Mouse (Mus musculus) liver, embryonic 11.5 days (tissue): ENCODE data around the gene Olfr424. TPM values are rescaled to one million over a fixed set of nuclear protein-coding genes. Genes with fewer than 3 reads are reported as not detected.

Experiments used
- ATAC-seq: fragments of 200-750 bp; cut with Nextera tagmentation; replicated peaks from 2 replicates; pipeline ENCODE4 v1.8.0; 2017; ENCODE audit warnings: moderate number of reproducible peaks, mild to moderate bottlenecking, moderate TSS enrichment, moderate library complexity; ENCODE audit not compliant: low FRiP score
- DNase-seq: peaks from one replicate; pipeline ENCODE4 v3.0.0-alpha.2; 2017; ENCODE audit warnings: low spot score
- H3K27ac ChIP-seq: fragments of 300-500 bp; sonication (generic); 2 replicates; pipeline ENCODE4 v1.5.1; 2014; ENCODE audit warnings: mild to moderate bottlenecking, low read depth, low read length, control low read depth
- H3K27me3 ChIP-seq: fragments of 300-500 bp; sonication (generic); replicated peaks from 2 replicates; pipeline ENCODE4 v1.6.1; 2014; ENCODE audit warnings: low read length, mixed read lengths; ENCODE audit not compliant: control insufficient read depth, insufficient read depth
- H3K36me3 ChIP-seq: fragments of 300-500 bp; sonication (generic); 2 replicates; pipeline ENCODE4 v1.6.1; 2014; ENCODE audit warnings: mild to moderate bottlenecking, low read length, moderate library complexity, mixed read lengths; ENCODE audit not compliant: control insufficient read depth, insufficient read depth
- H3K4me1 ChIP-seq: fragments of 300-500 bp; sonication (generic); replicated peaks from 2 replicates; pipeline ENCODE4 v1.6.1; 2014; ENCODE audit warnings: low read length, mixed read lengths; ENCODE audit not compliant: control insufficient read depth, insufficient read depth
- H3K4me2 ChIP-seq: fragments of 300-500 bp; sonication (generic); 2 replicates; pipeline ENCODE4 v1.6.1; 2014; ENCODE audit warnings: mild to moderate bottlenecking, control low read depth, moderate library complexity
- H3K4me3 ChIP-seq: fragments of 300-500 bp; sonication (generic); 2 replicates; pipeline ENCODE4 v1.5.1; 2014; ENCODE audit warnings: low read depth, low read length, control low read depth
- H3K9ac ChIP-seq: fragments of 300-500 bp; sonication (generic); 2 replicates; pipeline ENCODE4 v1.6.1; 2014; ENCODE audit warnings: low read depth, low read length, control low read depth
- H3K9me3 ChIP-seq: fragments of 300-500 bp; sonication (generic); 2 replicates; pipeline ENCODE4 v1.6.1; 2016; ENCODE audit warnings: low read length, inconsistent platforms, mixed read lengths; ENCODE audit not compliant: control insufficient read depth
- WGBS: fragments of 180-500 bp; shearing (Covaris S2); extraction: QIAGEN DNeasy Blood & Tissue Kit; methylation state at CpG from one replicate; pipeline ENCODE4 v1.1.7; 2014; 5-methylcytosine and 5-hydroxymethylcytosine counted together
- polyA plus RNA-seq: library from polyadenylated mRNA; unstranded; fragments of >200 nt; fragmentation: Nextera tagmentation; extraction: Ambion mirVana; gene quantifications from 2 replicates; pipeline ENCODE4 v1.2.1, GENCODE M21; 2014

Gene Olfr424
- polyA plus RNA-seq: not detected in 2 replicates

- H3K27me3 ChIP-seq: no peaks in the 10 kb centered on the region
- no peak for ATAC-seq
- WGBS: 73% methylated on average over 3 of the region's 3 CpGs
These were observed at the start of gene Olfr424 for GRCm38 (mm10) chr1:174131217-174131616. Gene Olfr424, plus strand, starts transcription at chr1:174131517.

GRCm38 (mm10) chr1:174084031-174084430, 47.3 kb upstream of the Olfr424 start, which contains the start of gene Olfr429:
Gene Olfr429, plus strand, starts transcription at chr1:174084331.
- Histone ChIP-seq H3K36me3 (no peaks in the 10 kb centered on the region), H3K27ac (no peak within 1 kb of the TSS), H3K4me3 (no peak within 1 kb of the TSS), H3K27me3 (no peaks in the 10 kb centered on the region), H3K4me1 (no peaks in the 10 kb centered on the region), H3K9ac (no peak within 1 kb of the TSS), H3K9me3 (no peaks in the 10 kb centered on the region), H3K4me2 (no peak within 1 kb of the TSS)
- WGBS: 84% methylated on average over 2 of the region's 2 CpGs
- no peak for DNase-seq
- no peak for ATAC-seq

More at GRCm38 (mm10) chr1:174131217-174131616, at the start of gene Olfr424:
- H3K9ac ChIP-seq: no peak within 1 kb of the TSS
- H3K4me1 ChIP-seq: no peaks in the 10 kb centered on the region
- DNase-seq: no peak
- H3K36me3 ChIP-seq: no peaks in the 10 kb centered on the region
- no peak within 1 kb of the TSS for H3K4me3 ChIP-seq
- H3K4me2 ChIP-seq: no peak within 1 kb of the TSS
- H3K9me3 ChIP-seq: no peaks in the 10 kb centered on the region
- no peak within 1 kb of the TSS for H3K27ac ChIP-seq

- Histone ChIP-seq H3K27me3 (no peaks in the 10 kb centered on the region), H3K36me3 (no peaks in the 10 kb centered on the region), H3K9ac (no peak within 1 kb of the TSS), H3K4me2 (no peak within 1 kb of the TSS), H3K4me1 (no peaks in the 10 kb centered on the region), H3K9me3 (no peaks in the 10 kb centered on the region), H3K27ac (no peak within 1 kb of the TSS), H3K4me3 (no peak within 1 kb of the TSS)
- no peak for DNase-seq
- no peak for ATAC-seq
- 82% methylated on average over 1 of the region's 1 CpGs for WGBS
These were observed 34.7 kb upstream of the Olfr424 start, which contains the start of gene Olfr427 for GRCm38 (mm10) chr1:174096591-174096990. Gene Olfr427, plus strand, starts transcription at chr1:174096891.

GRCm38 (mm10) chr1:174103735-174104134, 27.6 kb upstream of the Olfr424 start:
- no peak for ATAC-seq
- no peak overlapping the region for H3K4me3 ChIP-seq

GRCm38 (mm10) chr1:174121062-174121461, 10.3 kb upstream of the Olfr424 start, which contains the start of gene Olfr231:
Gene Olfr231, minus strand, starts transcription at chr1:174121162.
- ATAC-seq: no peak
- 53% methylated on average over 2 of the region's 2 CpGs for WGBS

More at GRCm38 (mm10) chr1:174103735-174104134, 27.6 kb upstream of the Olfr424 start:
- no peak for DNase-seq
- Histone ChIP-seq H3K4me2 (no peak overlapping the region), H3K9me3 (no peaks in the 10 kb centered on the region), H3K27ac (no peak overlapping the region), H3K36me3 (no peaks in the 10 kb centered on the region), H3K9ac (no peak overlapping the region), H3K4me1 (no peaks in the 10 kb centered on the region), H3K27me3 (no peaks in the 10 kb centered on the region)
- WGBS: 45% methylated on average over 2 of the region's 2 CpGs

GRCm38 (mm10) chr1:174131999-174132398, 682 bp downstream of the Olfr424 start:
- no peaks in the 10 kb centered on the region for H3K4me1 ChIP-seq
- ATAC-seq (no peak), DNase-seq (no peak)
- no peaks in the 10 kb centered on the region for H3K9me3 ChIP-seq
- H3K9ac ChIP-seq: no peak overlapping the region
- no peak overlapping the region for H3K4me3 ChIP-seq
- no peaks in the 10 kb centered on the region for H3K36me3 ChIP-seq
- no peak overlapping the region for H3K4me2 ChIP-seq
- no peaks in the 10 kb centered on the region for H3K27me3 ChIP-seq
- no peak overlapping the region for H3K27ac ChIP-seq
- WGBS: 64% methylated on average over 3 of the region's 3 CpGs

More at GRCm38 (mm10) chr1:174121062-174121461, 10.3 kb upstream of the Olfr424 start, which contains the start of gene Olfr231:
- no peak within 1 kb of the TSS for H3K4me3 ChIP-seq
- H3K36me3 ChIP-seq: no peaks in the 10 kb centered on the region
- no peak within 1 kb of the TSS for H3K4me2 ChIP-seq
- no peak within 1 kb of the TSS for H3K27ac ChIP-seq
- no peaks in the 10 kb centered on the region for H3K27me3 ChIP-seq
- no peaks in the 10 kb centered on the region for H3K4me1 ChIP-seq
- no peak within 1 kb of the TSS for H3K9ac ChIP-seq
- no peak for DNase-seq
- no peaks in the 10 kb centered on the region for H3K9me3 ChIP-seq

GRCm38 (mm10) chr1:174141384-174141783, 10.1 kb downstream of the Olfr424 start:
- H3K9ac ChIP-seq: no peak overlapping the region
- H3K4me1 ChIP-seq: no peaks in the 10 kb centered on the region
- WGBS: 59% methylated on average over 2 of the region's 2 CpGs
- ATAC-seq (no peak), DNase-seq (no peak)
- no peak overlapping the region for H3K27ac ChIP-seq
- H3K4me3 ChIP-seq: no peak overlapping the region
- H3K36me3 ChIP-seq: no peaks in the 10 kb centered on the region
- no peak overlapping the region for H3K4me2 ChIP-seq
- no peaks in the 10 kb centered on the region for H3K9me3 ChIP-seq
- no peaks in the 10 kb centered on the region for H3K27me3 ChIP-seq

- Histone ChIP-seq H3K4me1 (no peaks in the 10 kb centered on the region), H3K27ac (no peak overlapping the region), H3K4me2 (no peak overlapping the region), H3K9ac (no peak overlapping the region), H3K4me3 (no peak overlapping the region), H3K9me3 (no peaks in the 10 kb centered on the region), H3K36me3 (no peaks in the 10 kb centered on the region), H3K27me3 (no peaks in the 10 kb centered on the region)
- ATAC-seq: no peak
- WGBS: 90% methylated on average over 1 of the region's 1 CpGs
- no peak for DNase-seq
These were observed 15.4 kb downstream of the Olfr424 start for GRCm38 (mm10) chr1:174146696-174147095.

GRCm38 (mm10) chr1:174149289-174149688, 18.0 kb downstream of the Olfr424 start:
- no peaks in the 10 kb centered on the region for H3K9me3 ChIP-seq
- no peaks in the 10 kb centered on the region for H3K36me3 ChIP-seq
- no peaks in the 10 kb centered on the region for H3K4me1 ChIP-seq
- H3K4me2 ChIP-seq: no peak overlapping the region
- H3K4me3 ChIP-seq: no peak overlapping the region
- H3K9ac ChIP-seq: no peak overlapping the region
- no peak overlapping the region for H3K27ac ChIP-seq
- no peaks in the 10 kb centered on the region for H3K27me3 ChIP-seq
- DNase-seq: no peak
- WGBS: 76% methylated on average over 2 of the region's 2 CpGs
- ATAC-seq: no peak
